Mouse (Mus musculus) liver, postnatal 0 days (tissue): ENCODE measurements around the gene Add1.

Experiments used
- CTCF ChIP-seq: sonication (generic); IDR thresholded peaks from 2 replicates; pipeline ENCODE4 v1.5.1; 2016; ENCODE audit warnings: antibody characterized with exemption, low read depth
- EP300 ChIP-seq: IDR thresholded peaks from 2 replicates; pipeline ENCODE4 v1.6.1; 2016; ENCODE audit warnings: antibody characterized with exemption, low read depth, mild to moderate bottlenecking

GRCm38 (mm10) chr5:34539121-34539520 lies 34.3 kb upstream of the Add1 start:
- TF ChIP-seq CTCF (no peak), EP300 (no peak)
